Comparison of ENCODE assay signal across 9 mouse cellular contexts in genomic region chr15:37031334-37032150, GRCm38 (mm10). TPM values are rescaled to one million over a fixed set of nuclear protein-coding genes. Genes with fewer than 3 reads are reported as not detected.
DNase-seq lines count a peak whose midpoint lies in the region; ATAC-seq and TF ChIP-seq lines count a peak whose summit lies in the region.
"Had no signal": no experiment of that assay in that cellular context is flagged by ENCODE, and none has a peak within 500 bp of the region (broad histone marks: within the 10 kb centered on the region; RNA-seq: fewer than 3 reads in every experiment).

No protein-coding gene starts in this region.

- ATAC-seq in Patski = peak; percentile 73
- no peak for ATAC-seq in heart, embryonic 12.5 days (ENCODE audit: insufficient number of reproducible peaks, low FRiP score)

- in situ Hi-C loops in Patski (cut with MboI; ENCODE audit: low pct_unique_long_range_greater_than_20kb) = no loop called here

- POLR2A ChIA-PET in Patski (lab: Charles Lee) = no interaction called here

- no peak overlapping the region for H3K4me2 ChIP-seq in heart, embryonic 12.5 days

- H3K36me3 ChIP-seq in heart, embryonic 12.5 days = no peaks in the 10 kb centered on the region

- H3K9me3 ChIP-seq in heart, embryonic 12.5 days (replicated peaks) = no peaks in the 10 kb centered on the region

- H3K4me3 ChIP-seq in gastrocnemius, adult 2 months = no peak overlapping the region
- H3K4me3 ChIP-seq in heart, embryonic 12.5 days = no peak overlapping the region

- WGBS in heart, embryonic 12.5 days = 31% methylated on average over 6 of the region's 6 CpGs

- no peak for DNase-seq in gastrocnemius, adult 2 months
- DNase-seq in gastrocnemius, postnatal 14 days = no peak
- DNase-seq in Patski (ENCODE audit: low read depth, low spot score) = no peak
- peak; percentile 73 to 88 for DNase-seq in layer of hippocampus, adult 18-20 months (ENCODE audit: low spot score in 2 of 2)
- DNase-seq in mesoderm, embryonic 11.5 days (ENCODE audit: low read depth, low spot score) = peak; percentile 43
- DNase-seq in urinary bladder, adult 18-20 months (ENCODE audit: low spot score in 2 of 2) = no peak
- no peak for DNase-seq in cerebellum, adult 8-10 months

- H3K27ac ChIP-seq in gastrocnemius, adult 2 months = peak overlapping the region; percentile 57
- no peak overlapping the region for H3K27ac ChIP-seq in heart, embryonic 12.5 days (ENCODE audit: poor library complexity, severe bottlenecking)

- no peak for TF ChIP-seq CTCF in gastrocnemius, adult 2 months (IDR thresholded peaks at IDR 0.05)
- TF ChIP-seq CTCF in Patski (IDR thresholded peaks at IDR 0.05) = no peak

- CTCF ChIA-PET in Patski (lab: Charles Lee) = interaction anchor here (0.7 to 1.1 kb wide), 3 partner anchors 23 to 70 kb away, joined by 3 to 4 read pairs (median 4); no protein-coding TSS in a partner anchor

- H3K4me1 ChIP-seq in heart, embryonic 12.5 days (replicated peaks) = peaks cover 15% of the 10 kb centered on the region

- H3K9ac ChIP-seq in heart, embryonic 12.5 days = no peak overlapping the region

- intact Hi-C loops in gastrocnemius, adult 2 months (cut with DNase I) = no loop called here
- intact Hi-C loops in gastrocnemius, postnatal 14 days (cut with DNase I; ENCODE audit: low total_unique reads) = no loop called here

- no peaks in the 10 kb centered on the region for H3K27me3 ChIP-seq in Patski
- no peaks in the 10 kb centered on the region for H3K27me3 ChIP-seq in heart, embryonic 12.5 days (replicated peaks)
- H3K27me3 ChIP-seq: CH12.LX had no signal

RNA-seq across cellular contexts. Expression of gene Zfp706, which starts 24.0 kb away (rescaled TPM):
- total RNA-seq in gastrocnemius, adult 2 months (2021) = 100 to 1,000 TPM; 109 to 129 TPM
- 100 to 1,000 TPM; 134 to 157 TPM for total RNA-seq in gastrocnemius, postnatal 14 days (2021)
- 267 TPM for polyA plus RNA-seq in Patski (2021)
- 100 to 1,000 TPM; 286 to 290 TPM for total RNA-seq in layer of hippocampus, adult 18-20 months (2021)
- 459 and 491 TPM in 2 replicates for polyA plus RNA-seq in heart, embryonic 12.5 days (2016; fragmentation: Nextera tagmentation; extraction: Ambion mirVana)

Comparison
In these comparisons a context has a peak if more than half of its experiments do, and no peak if none do; other contexts are left out.
1. DNase-seq: peak in layer of hippocampus, adult 18-20 months (2 of 2) and mesoderm, embryonic 11.5 days (single experiment); none in gastrocnemius, adult 2 months (single experiment), gastrocnemius, postnatal 14 days (single experiment), Patski (single experiment), urinary bladder, adult 18-20 months (0 of 2) and cerebellum, adult 8-10 months (single experiment).